Mouse (Mus musculus) liver, postnatal 0 days (tissue): ENCODE data around the gene Spin2f. TPM values are rescaled to one million over a fixed set of nuclear protein-coding genes. Genes with fewer than 3 reads are reported as not detected.
"Not testable (repeated sequence)": the region's sequence is repeated elsewhere in the genome, so short reads cannot be mapped to it uniquely, and the experiment has no call there.

ENCODE experiments used
- ATAC-seq: fragments of 200-750 bp; cut with Nextera tagmentation; 2 replicates; pipeline ENCODE4 v1.8.0; 2017; ENCODE audit warnings: mild to moderate bottlenecking, moderate library complexity
- DNase-seq: peaks from one replicate; pipeline ENCODE4 v3.0.0-alpha.2; 2016
- H3K27ac ChIP-seq: fragments of 300-500 bp; sonication (generic); 2 replicates; pipeline ENCODE4 v1.5.1; 2014; ENCODE audit warnings: antibody characterized with exemption, moderate library complexity, mild to moderate bottlenecking, low read depth
- H3K27me3 ChIP-seq: fragments of 300-500 bp; sonication (generic); 2 replicates; pipeline ENCODE4 v1.6.1; 2014; ENCODE audit warnings: low read length, control low read depth, mixed read lengths; ENCODE audit not compliant: insufficient read depth
- H3K36me3 ChIP-seq: fragments of 300-500 bp; sonication (generic); replicated peaks from 2 replicates; pipeline ENCODE4 v1.6.1; 2014; ENCODE audit warnings: mild to moderate bottlenecking, control low read depth, low read length, moderate library complexity, mixed read lengths; ENCODE audit not compliant: insufficient read depth
- H3K4me1 ChIP-seq: fragments of 300-500 bp; sonication (generic); 2 replicates; pipeline ENCODE4 v1.6.1; 2014; ENCODE audit warnings: antibody characterized with exemption, mild to moderate bottlenecking, control low read depth; ENCODE audit not compliant: insufficient read depth
- H3K4me2 ChIP-seq: fragments of 300-500 bp; sonication (generic); 2 replicates; pipeline ENCODE4 v1.6.1; 2014; ENCODE audit warnings: low read depth, mild to moderate bottlenecking, low read length, moderate library complexity, mixed read lengths
- H3K4me3 ChIP-seq: fragments of 300-500 bp; sonication (generic); 2 replicates; pipeline ENCODE4 v1.5.1; 2014; ENCODE audit warnings: low read depth, low read length
- H3K9ac ChIP-seq: fragments of 300-500 bp; sonication (generic); replicated peaks from 2 replicates; pipeline ENCODE4 v1.6.1; 2014; ENCODE audit warnings: mild to moderate bottlenecking, moderate library complexity
- H3K9me3 ChIP-seq: fragments of 300-500 bp; sonication (generic); 2 replicates; pipeline ENCODE4 v1.6.1; 2016; ENCODE audit warnings: mild to moderate bottlenecking, control low read depth, low read length, mixed read lengths
- WGBS: fragments of 180-500 bp; shearing (Covaris S2); extraction: QIAGEN DNeasy Blood & Tissue Kit; methylation state at CpG from one replicate; pipeline ENCODE4 v1.1.7; 2014; ENCODE audit not compliant: insufficient replicate concordance; 5-methylcytosine and 5-hydroxymethylcytosine counted together
- polyA plus RNA-seq: library from polyadenylated mRNA; unstranded; fragments of >200 nt; fragmentation: Nextera tagmentation; extraction: Ambion mirVana; gene quantifications from 2 replicates; pipeline ENCODE4 v1.2.1, GENCODE M21; 2015

Spin2f gene
- not detected in 2 replicates for polyA plus RNA-seq

- H3K27me3 ChIP-seq, H3K4me1 ChIP-seq, ATAC-seq, H3K27ac ChIP-seq, H3K36me3 ChIP-seq, H3K4me2 ChIP-seq, H3K9ac ChIP-seq, DNase-seq, H3K4me3 ChIP-seq, H3K9me3 ChIP-seq: not testable (repeated sequence)
- WGBS, result 43% methylated on average over 1 of the region's 6 CpGs
Measured at GRCm38 (mm10) chrX:31253594-31253993, at the start of gene Spin2f. TSS of gene Spin2f (plus strand) at chrX:31253894.

DNA sequence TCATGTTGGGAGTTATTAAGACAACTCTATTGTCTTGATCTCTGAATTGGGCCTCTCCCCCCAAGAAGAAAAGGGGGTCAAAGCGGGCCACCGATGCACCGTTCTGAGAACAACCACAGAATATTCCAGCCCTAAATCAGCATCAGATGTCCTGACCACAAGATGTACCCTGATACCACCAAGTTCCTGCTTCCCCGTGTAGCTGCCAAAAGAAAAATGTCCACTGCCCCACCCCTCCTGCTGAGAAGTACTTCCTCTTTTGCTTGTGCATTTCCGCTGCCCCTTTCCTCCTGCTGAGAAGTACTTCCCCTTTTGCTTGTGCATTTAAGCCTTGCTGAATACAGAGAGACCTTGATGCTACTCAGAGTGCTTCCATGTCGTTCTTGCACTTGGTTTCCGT is 41.6 kb upstream of the Spin2f start:
- not testable (repeated sequence) for H3K4me2 ChIP-seq, DNase-seq, H3K9me3 ChIP-seq, H3K4me3 ChIP-seq, H3K27ac ChIP-seq, H3K4me1 ChIP-seq, H3K27me3 ChIP-seq, H3K9ac ChIP-seq, ATAC-seq, H3K36me3 ChIP-seq
- whole genome bisulfite sequencing, result 80% methylated on average over 7 of the region's 7 CpGs

GRCm38 (mm10) chrX:31223536-31223935 is 30.2 kb upstream of the Spin2f start:
- not testable (repeated sequence) for H3K27me3 ChIP-seq, H3K36me3 ChIP-seq, DNase-seq, H3K4me2 ChIP-seq, H3K9me3 ChIP-seq, H3K9ac ChIP-seq, H3K27ac ChIP-seq, ATAC-seq, H3K4me1 ChIP-seq, H3K4me3 ChIP-seq
- WGBS, result 81% methylated on average over 9 of the region's 9 CpGs

GRCm38 (mm10) chrX:31235088-31235487 is 18.6 kb upstream of the Spin2f start:
- not testable (repeated sequence) for H3K27me3 ChIP-seq, H3K4me2 ChIP-seq, H3K36me3 ChIP-seq, DNase-seq, H3K4me3 ChIP-seq, H3K9me3 ChIP-seq, H3K27ac ChIP-seq, ATAC-seq, H3K4me1 ChIP-seq, H3K9ac ChIP-seq
- WGBS, result 62% methylated on average over 4 of the region's 4 CpGs

DNA sequence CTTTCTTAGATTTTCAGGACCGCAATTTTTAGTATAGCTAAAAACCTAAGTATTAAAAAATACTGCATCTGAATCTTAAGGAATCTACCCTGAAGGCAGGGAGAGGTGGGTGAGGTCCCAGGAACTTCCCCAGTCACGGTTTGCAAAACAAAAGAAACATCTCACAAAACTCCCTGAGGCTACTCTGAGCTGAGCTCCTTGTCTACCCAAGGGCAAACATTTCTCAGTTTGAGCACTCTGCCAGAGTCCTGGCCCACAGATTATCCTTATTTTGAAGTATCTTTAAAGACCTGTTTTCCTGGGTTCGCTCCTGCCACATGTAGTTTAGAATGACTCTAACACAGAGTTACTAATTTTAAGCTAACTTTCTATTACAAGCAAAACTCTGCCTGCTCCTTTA is 11.9 kb upstream of the Spin2f start:
- WGBS, result 61% methylated on average over 3 of the region's 3 CpGs
- not testable (repeated sequence) for H3K27me3 ChIP-seq, H3K4me2 ChIP-seq, H3K27ac ChIP-seq, DNase-seq, H3K4me1 ChIP-seq, H3K36me3 ChIP-seq, H3K9me3 ChIP-seq, H3K4me3 ChIP-seq, H3K9ac ChIP-seq, ATAC-seq

Other genes with a start within 250 kb of the Spin2f start
- not detected in 2 replicates for gene Btbd35f29, start 136.2 kb upstream of the Spin2f start, polyA plus RNA-seq
- not detected in 2 replicates for gene Btbd35f26, start 82.6 kb downstream of the Spin2f start, polyA plus RNA-seq
- not detected in 2 replicates for gene Btbd35f19, start 130.0 kb downstream of the Spin2f start, polyA plus RNA-seq